Mouse (Mus musculus) midbrain, embryonic 12.5 days (tissue): ENCODE measurements around the gene Tmem169. TPM values are rescaled to one million over a fixed set of nuclear protein-coding genes. Genes with fewer than 3 reads are reported as not detected.

ENCODE experiments used
- ATAC-seq: fragments of 200-750 bp; cut with Nextera tagmentation; 2 replicates; pipeline ENCODE4 v1.8.0; 2017; ENCODE audit warnings: low read depth, moderate TSS enrichment, moderate library complexity; ENCODE audit not compliant: low FRiP score
- H3K27ac ChIP-seq: fragments of 300-500 bp; sonication (generic); replicated peaks from 2 replicates; pipeline ENCODE4 v1.5.1; 2016; ENCODE audit warnings: mild to moderate bottlenecking
- H3K27me3 ChIP-seq: fragments of 300-500 bp; sonication (generic); 2 replicates; pipeline ENCODE4 v1.6.1; 2016; ENCODE audit warnings: mild to moderate bottlenecking
- H3K36me3 ChIP-seq: fragments of 300-500 bp; sonication (generic); 2 replicates; pipeline ENCODE4 v1.6.1; 2016
- H3K4me1 ChIP-seq: fragments of 300-500 bp; sonication (generic); 2 replicates; pipeline ENCODE4 v1.6.1; 2016
- H3K4me2 ChIP-seq: fragments of 300-500 bp; sonication (generic); replicated peaks from 2 replicates; pipeline ENCODE4 v1.6.1; 2016; ENCODE audit warnings: mild to moderate bottlenecking, moderate library complexity
- H3K4me3 ChIP-seq: fragments of 300-500 bp; sonication (generic); 2 replicates; pipeline ENCODE4 v1.5.1; 2016; ENCODE audit warnings: mild to moderate bottlenecking
- H3K9ac ChIP-seq: fragments of 300-500 bp; sonication (generic); replicated peaks from 2 replicates; pipeline ENCODE4 v1.6.1; 2016; ENCODE audit warnings: mild to moderate bottlenecking, moderate library complexity
- H3K9me3 ChIP-seq: fragments of 300-500 bp; sonication (generic); 2 replicates; pipeline ENCODE4 v1.6.1; 2016; ENCODE audit warnings: mild to moderate bottlenecking
- WGBS: fragments of 180-500 bp; shearing (Covaris S2); methylation state at CpG from one replicate; pipeline ENCODE4 v1.1.7; 2016; 5-methylcytosine and 5-hydroxymethylcytosine counted together
- polyA plus RNA-seq: library from polyadenylated mRNA; unstranded; fragments of >200 nt; fragmentation: Nextera tagmentation; extraction: Ambion mirVana; gene quantifications from 2 replicates; pipeline ENCODE4 v1.2.1, GENCODE M21; 2016

Tmem169 gene
- polyA plus RNA-seq, 1 experiment from 2014 or later = 23.2 TPM

DNA sequence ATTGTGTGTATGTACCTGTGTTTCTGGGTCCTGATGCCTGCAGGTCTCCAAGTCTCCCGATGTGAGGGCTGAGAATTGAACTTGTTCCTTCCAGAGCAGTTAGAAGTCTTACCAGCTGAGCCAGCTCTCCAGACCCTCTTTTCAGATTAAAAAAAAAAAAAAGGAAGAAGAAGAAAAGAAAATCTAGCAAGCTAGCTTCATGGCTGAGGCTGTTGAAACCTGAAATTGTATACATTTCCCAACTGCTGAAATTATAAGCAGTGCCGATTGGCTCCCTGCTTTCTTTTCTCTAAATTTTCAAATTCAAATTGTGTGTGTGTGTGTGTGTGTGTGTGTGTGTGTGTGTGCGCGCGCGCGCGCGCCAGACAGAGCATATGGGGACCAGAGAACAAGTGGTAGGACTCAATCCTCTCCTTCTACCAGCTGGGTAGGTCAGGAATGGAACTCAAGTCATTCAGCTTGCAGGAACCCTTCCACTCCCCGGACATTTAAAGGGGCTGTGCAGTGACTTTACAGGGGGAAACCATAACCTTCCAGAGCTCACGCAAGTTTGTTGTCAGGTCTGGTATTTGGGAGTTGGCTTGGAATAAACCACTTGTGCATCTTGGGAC, 30.2 kb upstream of the Tmem169 start:
- WGBS = 31% methylated on average over 11 of the region's 11 CpGs

DNA sequence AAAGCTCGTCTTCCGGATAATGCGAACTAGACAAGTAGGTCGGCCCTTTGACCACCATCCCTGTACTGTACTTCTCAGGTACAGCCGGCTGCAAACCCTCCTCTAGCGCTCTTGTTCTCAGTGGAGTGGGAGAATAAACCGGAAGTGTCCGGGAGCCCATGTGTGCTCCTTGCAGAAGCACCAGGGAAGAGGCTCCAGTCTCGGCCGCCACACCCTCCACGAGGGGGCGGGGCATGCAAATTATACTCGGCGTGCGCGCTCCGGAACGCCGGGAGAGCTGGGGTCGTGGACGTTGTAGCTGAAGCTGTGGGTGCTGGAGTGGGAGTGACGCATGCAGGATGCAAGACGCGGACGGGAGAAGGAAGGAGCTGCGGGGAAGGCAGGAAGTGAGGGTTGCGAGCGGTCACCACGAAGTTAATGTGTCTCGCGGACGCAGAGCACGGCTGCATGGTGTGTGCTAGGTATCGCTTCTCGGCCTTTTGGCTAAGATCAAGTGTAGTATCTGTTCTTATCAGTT, 29.6 kb upstream of the Tmem169 start:
- peak overlapping the region; percentile 57 for H3K4me2 ChIP-seq
- H3K27ac ChIP-seq = peak overlapping the region; percentile 85
- H3K9ac ChIP-seq = peak overlapping the region; percentile 60
- peaks cover 25% of the 10 kb centered on the region for H3K4me1 ChIP-seq
- H3K4me3 ChIP-seq = peak overlapping the region; percentile 42
- ATAC-seq = peak; percentile 91
- H3K36me3 ChIP-seq = no peaks in the 10 kb centered on the region
- H3K27me3 ChIP-seq = peaks cover 16% of the 10 kb centered on the region
- no peaks in the 10 kb centered on the region for H3K9me3 ChIP-seq
- WGBS = 2% methylated on average over 35 of the region's 35 CpGs

More for the DNA sequence above, 30.2 kb upstream of the Tmem169 start:
- Histone ChIP-seq H3K36me3 (no peaks in the 10 kb centered on the region), H3K9ac (peak overlapping the region; percentile 60; the same call in 1 of the 2 replicates), H3K4me3 (peak overlapping the region; percentile 42), H3K4me1 (peaks cover 19% of the 10 kb centered on the region), H3K27me3 (peaks cover 16% of the 10 kb centered on the region), H3K27ac (peak overlapping the region; percentile 85), H3K9me3 (no peaks in the 10 kb centered on the region), H3K4me2 (peak overlapping the region; percentile 57)
- ATAC-seq = no peak

DNA sequence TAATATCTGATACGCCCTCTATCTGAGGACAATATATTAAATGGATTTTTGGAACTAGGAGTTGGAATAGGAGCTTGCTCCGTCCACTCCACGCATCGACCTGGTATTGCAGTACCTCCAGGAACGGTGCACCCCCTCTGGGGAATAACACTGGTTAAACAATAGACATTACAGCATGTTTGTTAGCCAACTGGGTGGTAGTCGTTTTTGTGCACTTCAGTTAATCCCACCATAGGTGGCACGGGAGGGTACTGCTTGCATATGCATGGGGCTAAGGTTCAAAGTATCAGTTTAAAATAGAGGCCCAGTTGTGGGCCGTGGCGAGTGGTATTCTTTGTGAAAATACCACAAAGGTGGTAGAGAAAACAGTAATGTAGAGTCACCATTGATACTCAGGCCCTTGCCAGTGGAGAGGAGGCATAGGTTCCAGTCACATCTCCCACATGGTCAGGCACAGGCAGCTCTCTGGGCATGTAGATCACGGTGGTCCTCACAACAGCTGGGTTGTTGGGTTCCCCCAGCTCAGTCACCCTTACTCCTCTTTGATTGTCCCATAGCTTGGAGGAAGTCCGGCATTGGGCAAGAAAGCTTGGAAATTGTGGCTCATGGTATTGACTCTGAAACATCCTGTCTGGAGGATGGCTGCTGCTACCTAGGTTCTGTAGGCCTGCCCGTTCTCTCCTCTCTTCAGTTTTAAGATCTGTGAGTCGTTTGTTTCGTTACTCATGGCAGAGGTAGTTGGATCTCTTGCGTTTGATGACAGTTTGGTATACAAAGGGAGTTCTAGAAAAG, 28.9 kb upstream of the Tmem169 start:
- peaks cover 28% of the 10 kb centered on the region for H3K4me1 ChIP-seq
- peaks cover 16% of the 10 kb centered on the region for H3K27me3 ChIP-seq
- ATAC-seq = peak; percentile 88
- H3K36me3 ChIP-seq = no peaks in the 10 kb centered on the region
- peak overlapping the region; percentile 57 for H3K4me2 ChIP-seq
- H3K9me3 ChIP-seq = no peaks in the 10 kb centered on the region
- WGBS = 6% methylated on average over 15 of the region's 15 CpGs
- H3K27ac ChIP-seq = peak overlapping the region; percentile 85
- H3K4me3 ChIP-seq = peak overlapping the region; percentile 42
- peak overlapping the region; percentile 60; the same call in 1 of the 2 replicates for H3K9ac ChIP-seq

DNA sequence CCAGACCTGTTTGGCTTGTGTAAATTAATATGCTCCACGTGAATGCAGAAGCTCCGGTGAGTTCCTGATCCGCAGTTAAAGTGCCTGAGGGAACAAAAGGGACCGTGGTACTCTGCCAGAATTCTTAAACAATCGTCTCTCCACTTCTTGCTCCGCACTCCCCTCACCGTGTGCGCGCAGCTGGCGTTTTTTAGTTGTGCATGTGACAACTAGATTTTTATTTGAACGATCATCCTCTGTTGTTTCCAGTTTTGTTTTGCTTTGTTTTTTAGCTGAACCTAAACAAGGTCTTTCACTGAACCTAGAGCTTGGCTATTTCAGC, 28.4 kb upstream of the Tmem169 start:
- no peaks in the 10 kb centered on the region for H3K9me3 ChIP-seq
- peak overlapping the region; percentile 42; the same call in 1 of the 2 replicates for H3K4me3 ChIP-seq
- H3K27me3 ChIP-seq = peaks cover 16% of the 10 kb centered on the region
- ATAC-seq = no peak
- peak overlapping the region; percentile 57 for H3K4me2 ChIP-seq
- WGBS = 32% methylated on average over 11 of the region's 11 CpGs
- peak overlapping the region; percentile 85 for H3K27ac ChIP-seq
- H3K9ac ChIP-seq = no peak overlapping the region
- H3K36me3 ChIP-seq = no peaks in the 10 kb centered on the region
- H3K4me1 ChIP-seq = peaks cover 28% of the 10 kb centered on the region

DNA sequence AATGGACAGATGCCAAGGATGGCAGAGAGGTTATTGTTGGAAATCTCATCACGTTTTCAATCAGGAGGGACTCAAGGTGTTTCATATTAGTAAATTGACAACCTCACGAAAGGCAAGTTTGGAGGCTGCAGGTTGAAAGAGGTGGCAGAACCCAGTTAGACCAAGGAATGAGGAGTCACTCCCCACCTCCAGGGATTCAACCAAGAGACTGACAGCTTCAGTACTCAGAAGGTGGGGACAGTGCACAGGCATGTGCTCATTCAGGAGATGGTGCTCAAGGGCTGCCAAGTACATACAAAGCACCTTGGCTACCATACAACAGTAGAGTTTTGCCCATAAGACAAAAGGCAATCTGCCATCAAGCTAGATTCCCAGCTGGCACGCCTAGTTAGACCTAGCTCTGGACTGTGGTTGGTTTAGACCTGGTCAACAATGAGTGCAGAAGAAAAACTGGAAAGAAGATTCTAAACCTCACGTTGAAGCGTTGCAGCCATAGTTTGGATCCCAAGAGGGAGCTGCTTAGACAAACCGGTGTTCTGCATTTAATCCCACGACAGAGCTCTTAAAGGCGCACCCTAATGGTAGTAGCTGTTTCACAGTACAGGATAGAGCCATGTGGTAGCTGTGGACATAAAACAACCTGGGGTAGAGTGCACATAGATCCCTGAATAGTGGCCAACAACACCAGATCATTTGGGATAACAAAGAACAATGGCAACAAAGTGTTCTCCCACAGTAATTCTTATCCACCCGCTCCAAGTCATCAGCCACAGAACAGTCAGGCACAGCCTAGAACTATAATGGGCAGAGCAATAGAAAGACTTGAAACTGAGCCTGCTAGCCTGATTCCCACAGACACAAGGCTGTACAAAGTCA, 27.6 kb upstream of the Tmem169 start:
- no peak overlapping the region for H3K9ac ChIP-seq
- peaks cover 28% of the 10 kb centered on the region for H3K4me1 ChIP-seq
- WGBS = 86% methylated on average over 9 of the region's 9 CpGs
- ATAC-seq = no peak
- H3K4me2 ChIP-seq = peak overlapping the region; percentile 57
- no peak overlapping the region for H3K27ac ChIP-seq
- no peak overlapping the region for H3K4me3 ChIP-seq
- H3K27me3 ChIP-seq = peaks cover 16% of the 10 kb centered on the region
- no peaks in the 10 kb centered on the region for H3K36me3 ChIP-seq
- H3K9me3 ChIP-seq = no peaks in the 10 kb centered on the region

DNA sequence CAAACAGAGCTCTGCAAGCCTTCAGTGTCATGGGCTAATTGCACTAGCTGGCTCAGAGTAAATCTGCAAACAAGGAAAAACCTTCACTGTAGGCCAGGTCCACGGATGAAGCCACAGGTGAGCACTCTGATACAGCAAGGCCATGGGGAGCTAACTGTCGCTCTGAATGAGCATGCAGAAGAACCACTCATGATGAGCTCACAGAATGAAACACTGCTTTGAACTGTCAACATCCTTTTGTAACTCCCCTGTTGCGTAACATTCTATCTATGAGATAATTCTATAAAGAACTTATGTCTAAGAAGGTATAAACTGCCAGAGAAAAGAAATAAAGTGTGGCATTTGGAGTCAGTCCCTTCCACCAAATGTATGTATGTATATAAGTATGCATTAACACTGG, 21.1 kb upstream of the Tmem169 start:
- H3K9me3 ChIP-seq = no peaks in the 10 kb centered on the region
- peaks cover 7% of the 10 kb centered on the region; the same call in 1 of the 2 replicates for H3K36me3 ChIP-seq
- no peak for ATAC-seq
- 92% methylated on average over 3 of the region's 3 CpGs for WGBS
- H3K4me3 ChIP-seq = no peak overlapping the region
- no peak overlapping the region for H3K9ac ChIP-seq
- H3K27ac ChIP-seq = no peak overlapping the region
- H3K27me3 ChIP-seq = peaks cover 4% of the 10 kb centered on the region
- peaks cover 14% of the 10 kb centered on the region for H3K4me1 ChIP-seq
- H3K4me2 ChIP-seq = no peak overlapping the region

DNA sequence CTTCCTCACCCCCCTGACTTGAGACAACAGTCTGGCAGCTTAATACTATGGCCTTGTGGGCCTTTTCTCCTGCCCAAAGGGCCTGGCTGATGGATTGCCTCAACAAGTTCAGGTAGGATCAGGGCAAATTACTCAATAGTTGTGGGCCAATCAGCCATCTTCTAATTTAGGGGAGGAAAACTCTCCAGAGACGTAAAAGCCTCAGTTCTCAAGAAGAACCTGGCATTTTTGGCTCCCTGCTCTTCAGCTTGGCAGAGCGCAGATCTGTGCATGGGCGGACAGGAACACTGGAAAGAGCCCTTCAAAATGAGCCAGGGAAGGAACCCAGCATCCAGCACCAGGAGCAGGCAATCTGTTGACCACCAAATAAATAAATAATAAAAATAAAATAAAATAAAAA, 6.1 kb upstream of the Tmem169 start:
- no peaks in the 10 kb centered on the region for H3K9me3 ChIP-seq
- WGBS = 97% methylated on average over 3 of the region's 3 CpGs
- no peak overlapping the region for H3K9ac ChIP-seq
- ATAC-seq = no peak
- no peak overlapping the region for H3K27ac ChIP-seq
- H3K4me1 ChIP-seq = no peaks in the 10 kb centered on the region
- H3K27me3 ChIP-seq = no peaks in the 10 kb centered on the region
- no peak overlapping the region for H3K4me2 ChIP-seq
- no peak overlapping the region for H3K4me3 ChIP-seq
- H3K36me3 ChIP-seq = peaks cover 6% of the 10 kb centered on the region; the same call in 1 of the 2 replicates

DNA sequence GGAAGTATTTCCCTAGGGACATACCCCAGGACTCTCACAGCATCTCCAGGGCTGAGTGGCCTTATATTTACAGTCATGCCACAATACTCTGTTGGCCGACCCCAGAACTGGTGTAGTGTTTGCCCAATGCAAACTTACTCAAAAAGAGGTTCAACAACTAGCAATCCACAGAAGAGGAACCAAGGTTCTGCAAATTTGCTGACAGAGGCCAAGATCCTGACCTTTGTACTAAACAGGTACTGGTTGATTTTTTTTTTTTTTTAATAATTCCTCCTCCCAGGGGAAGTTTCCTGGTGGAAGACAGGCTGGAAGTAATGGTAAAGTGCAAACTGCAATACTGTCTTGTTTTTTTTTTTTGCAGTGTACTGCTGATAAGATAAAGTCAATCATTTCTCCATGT, 1.6 kb upstream of the Tmem169 start:
- H3K9ac ChIP-seq = no peak overlapping the region
- H3K4me1 ChIP-seq = peaks cover 30% of the 10 kb centered on the region
- H3K4me2 ChIP-seq = no peak overlapping the region
- H3K27ac ChIP-seq = no peak overlapping the region
- no peaks in the 10 kb centered on the region for H3K27me3 ChIP-seq
- no peaks in the 10 kb centered on the region for H3K36me3 ChIP-seq
- H3K4me3 ChIP-seq = no peak overlapping the region
- ATAC-seq = no peak
- H3K9me3 ChIP-seq = no peaks in the 10 kb centered on the region
- 77% methylated on average over 1 of the region's 1 CpGs for WGBS

DNA sequence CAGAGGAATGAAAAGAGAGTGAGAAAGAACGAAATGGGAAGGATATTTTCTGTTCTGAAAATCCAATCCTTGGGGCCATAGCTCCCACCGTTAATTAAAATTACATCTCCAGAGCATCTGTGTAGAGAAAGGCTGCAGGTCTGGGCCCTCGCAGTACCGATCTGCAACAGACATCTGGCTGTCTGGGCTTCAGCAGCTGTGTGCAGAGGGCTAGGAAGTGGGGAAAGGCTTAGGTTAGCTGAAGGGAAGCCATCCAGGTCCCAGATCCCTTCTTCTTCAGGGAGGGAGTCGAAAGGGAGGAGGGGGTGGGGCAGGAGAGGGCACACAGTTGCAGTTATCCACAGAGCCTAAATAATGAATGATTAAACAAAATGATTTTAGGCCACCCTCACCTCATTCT, 370 bp downstream of the Tmem169 start:
- H3K27me3 ChIP-seq = no peaks in the 10 kb centered on the region

DNA sequence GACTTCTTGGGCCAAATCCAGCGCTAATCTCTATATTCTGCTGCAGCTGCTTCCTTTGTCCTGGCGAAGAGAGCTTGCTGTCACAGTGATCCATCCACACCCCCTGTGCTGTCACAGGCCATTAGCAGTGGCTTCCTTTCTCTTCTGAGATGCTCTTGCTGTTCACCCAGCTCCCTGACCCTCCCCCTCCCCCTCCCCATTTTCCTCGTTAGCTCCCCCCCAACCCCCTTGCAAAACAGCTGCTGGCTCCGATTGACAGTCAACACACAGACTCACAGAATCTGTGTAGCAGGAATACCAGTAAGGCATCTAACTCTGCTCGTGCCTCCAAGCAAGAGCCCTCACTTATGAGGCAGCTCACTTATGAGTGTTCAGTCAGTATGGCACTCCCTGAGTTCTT, 2.7 kb downstream of the Tmem169 start:
- H3K27me3 ChIP-seq = no peaks in the 10 kb centered on the region
- peaks cover 32% of the 10 kb centered on the region for H3K4me1 ChIP-seq
- H3K9me3 ChIP-seq = no peaks in the 10 kb centered on the region
- H3K4me2 ChIP-seq = peak overlapping the region; percentile 87
- 12% methylated on average over 5 of the region's 5 CpGs for WGBS
- peak overlapping the region; percentile 44 for H3K9ac ChIP-seq
- ATAC-seq = peak; percentile 62
- H3K27ac ChIP-seq = peak overlapping the region; percentile 89
- no peaks in the 10 kb centered on the region for H3K36me3 ChIP-seq
- H3K4me3 ChIP-seq = no peak overlapping the region

More for the DNA sequence above, 370 bp downstream of the Tmem169 start:
- H3K4me2 ChIP-seq = peak overlapping the region; percentile 87
- H3K36me3 ChIP-seq = no peaks in the 10 kb centered on the region
- H3K4me1 ChIP-seq = peaks cover 32% of the 10 kb centered on the region
- WGBS = under 1% methylated on average over 5 of the region's 5 CpGs
- H3K9ac ChIP-seq = peak overlapping the region; percentile 63
- H3K9me3 ChIP-seq = no peaks in the 10 kb centered on the region
- ATAC-seq = peak; percentile 57
- H3K4me3 ChIP-seq = peak overlapping the region; percentile 53
- H3K27ac ChIP-seq = peak overlapping the region; percentile 74

DNA sequence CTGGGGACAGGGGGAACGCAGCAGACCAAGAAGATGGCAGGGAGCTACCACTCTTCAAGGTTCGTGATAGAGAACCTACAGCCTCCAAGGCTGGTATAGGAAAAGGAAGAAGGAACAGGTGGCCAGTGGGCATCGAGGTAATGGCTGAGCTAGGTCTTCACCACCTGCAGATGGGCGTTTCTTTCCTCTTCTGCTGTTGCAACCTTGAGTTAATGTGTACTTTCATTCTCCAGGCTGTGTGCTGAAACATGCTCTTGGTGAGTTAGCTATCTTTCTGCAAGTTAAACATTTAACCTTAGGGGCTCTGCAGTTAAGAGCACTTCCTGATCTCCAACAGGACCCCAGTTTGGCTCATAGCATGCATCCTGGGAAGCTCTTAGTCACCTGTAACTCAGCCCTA, 3.7 kb downstream of the Tmem169 start:
- no peak overlapping the region for H3K4me3 ChIP-seq
- H3K27me3 ChIP-seq = no peaks in the 10 kb centered on the region
- no peak for ATAC-seq
- no peak overlapping the region for H3K9ac ChIP-seq
- no peak overlapping the region for H3K4me2 ChIP-seq
- H3K36me3 ChIP-seq = no peaks in the 10 kb centered on the region
- H3K4me1 ChIP-seq = peaks cover 32% of the 10 kb centered on the region
- 85% methylated on average over 4 of the region's 4 CpGs for WGBS
- H3K27ac ChIP-seq = no peak overlapping the region
- H3K9me3 ChIP-seq = no peaks in the 10 kb centered on the region
